Mouse (Mus musculus) ES-E14 (cell line): ENCODE results near the gene Dck.

Experiments
- CHD2 ChIP-seq: IDR thresholded peaks from 2 replicates; pipeline ENCODE4 v1.6.1; 2014; ENCODE audit warnings: mild to moderate bottlenecking, low read depth, low read length, inconsistent platforms
- HCFC1 ChIP-seq: IDR thresholded peaks from 2 replicates; pipeline ENCODE4 v1.6.1; 2012; ENCODE audit warnings: low read length, inconsistent platforms, borderline replicate concordance; ENCODE audit not compliant: insufficient read depth
- MAFK ChIP-seq: IDR thresholded peaks from 2 replicates; pipeline ENCODE4 v1.6.1; 2014; ENCODE audit warnings: mild to moderate bottlenecking, low read depth, low read length, inconsistent platforms; ENCODE audit not compliant: insufficient read depth
- ZC3H11A ChIP-seq: IDR thresholded peaks from 2 replicates; pipeline ENCODE4 v1.6.1; 2012; ENCODE audit warnings: low read depth, mild to moderate bottlenecking, inconsistent platforms, low read length, borderline replicate concordance
- ZNF384 ChIP-seq: IDR thresholded peaks from 2 replicates; pipeline ENCODE4 v1.6.1; 2012; ENCODE audit warnings: low read depth, low read length, inconsistent platforms

GRCm38 (mm10) chr5:88716983-88717382 is 47.8 kb upstream of the Dck start:
- TF ChIP-seq HCFC1: no peak
- no peak for TF ChIP-seq CHD2
- TF ChIP-seq ZNF384: no peak
- TF ChIP-seq ZC3H11A: no peak
- TF ChIP-seq MAFK: no peak
